Mouse (Mus musculus) thymus, postnatal 10 days (tissue): ENCODE data around the gene Ccdc9.
A peak's percentile ranks its signal among the peaks of the same experiment; 100 is the strongest.
"Not testable (repeated sequence)": the region's sequence is repeated elsewhere in the genome, so short reads cannot be mapped to it uniquely, and the experiment has no call there.

ENCODE experiments used
- DNase-seq, 2 experiments: peaks; one replicate each; pipeline ENCODE4 v3.0.0; 2021; ENCODE audit warnings: low spot score in 2 of 2

The Ccdc9 gene

DNA sequence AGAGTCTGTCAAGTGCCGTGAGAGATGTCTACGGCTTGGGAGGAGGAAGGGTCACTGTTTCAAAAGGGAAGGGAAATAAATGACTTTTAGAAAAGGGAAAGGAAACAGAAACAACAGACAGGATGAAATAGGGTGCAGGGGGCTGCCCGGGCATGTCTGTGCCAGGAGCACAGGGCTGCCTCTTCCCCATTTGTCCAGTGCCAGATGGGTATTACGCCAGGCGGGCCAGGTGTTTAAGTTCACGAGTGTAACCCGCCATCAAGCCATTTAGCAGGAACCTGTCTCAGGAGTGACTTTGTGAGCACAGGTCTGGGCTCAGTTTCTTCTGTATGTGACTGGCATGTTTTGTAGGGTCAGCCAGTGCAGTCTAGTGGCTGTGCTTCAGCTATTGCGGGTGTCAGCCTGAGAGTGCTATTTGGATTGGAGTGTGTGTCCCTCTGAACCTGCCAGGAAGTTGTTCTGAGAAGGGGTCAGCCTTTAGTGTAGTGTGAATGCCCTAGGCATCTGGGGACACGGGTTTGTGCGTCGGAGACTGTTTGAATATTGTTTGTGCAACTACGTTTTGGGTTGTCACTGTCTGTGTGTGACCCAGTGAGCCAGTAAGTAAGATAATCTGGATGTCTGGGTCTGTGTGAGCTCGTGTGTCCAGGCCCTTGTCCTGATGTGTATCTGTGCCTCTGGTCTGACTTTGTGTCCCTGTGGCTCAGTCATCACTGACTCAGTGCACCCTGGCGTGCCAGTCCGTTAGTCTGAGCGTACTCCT is 22.1 kb upstream of the Ccdc9 start:
- no peak for DNase-seq

DNA sequence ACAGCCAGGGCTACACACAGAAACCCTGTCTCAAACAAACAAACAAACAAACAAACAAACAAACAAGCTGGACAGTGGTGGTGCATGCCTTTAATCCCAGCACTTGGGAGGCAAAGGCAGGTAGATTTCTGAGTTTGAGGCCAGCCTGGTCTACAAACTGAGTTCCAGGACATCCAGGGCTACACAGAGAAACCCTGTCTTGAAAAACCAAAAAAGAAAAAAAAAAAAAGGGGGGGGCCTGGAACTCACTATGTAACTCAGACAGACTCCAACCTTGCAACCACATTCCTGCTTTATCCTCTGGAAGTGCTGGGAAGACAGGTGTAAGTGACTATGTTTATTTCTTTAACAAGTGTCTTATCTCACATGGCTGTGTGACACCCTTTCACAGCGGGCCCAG is 21.5 kb upstream of the Ccdc9 start, which contains the start of gene Bbc3:
Gene Bbc3 (plus strand): TSS at position 301 of the 400 bp plus-strand sequence.
- not testable (repeated sequence) for DNase-seq

GRCm38 (mm10) chr7:16307141-16307540 is 20.5 kb upstream of the Ccdc9 start:
- DNase-seq = not testable (repeated sequence)

- DNase-seq = peak in 1 of 2 experiments; percentile 39
Measured at GRCm38 (mm10) chr7:16299419-16300035, 12.9 kb upstream of the Ccdc9 start.

GRCm38 (mm10) chr7:16298927-16299326 is 12.3 kb upstream of the Ccdc9 start:
- DNase-seq = no peak

DNA sequence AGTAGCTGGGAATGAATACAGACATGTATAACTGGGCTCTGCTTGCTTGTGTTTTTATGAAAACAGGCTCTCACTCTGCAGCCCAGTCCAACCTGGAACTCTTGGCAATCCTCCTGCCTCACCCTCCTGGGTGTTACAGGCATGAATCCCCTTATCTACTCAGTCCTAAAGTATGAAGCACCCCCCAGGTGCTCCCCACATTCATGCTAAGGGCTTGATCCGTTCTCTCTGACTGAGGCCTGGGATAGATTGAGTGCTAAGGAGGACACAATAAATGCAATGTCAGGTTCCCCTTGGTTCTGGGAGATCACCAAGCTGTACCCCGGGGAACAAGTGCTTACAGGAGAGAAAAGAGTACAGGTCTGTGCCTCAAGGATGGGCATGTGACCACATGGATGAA is 11.0 kb upstream of the Ccdc9 start:
- no peak for DNase-seq

DNA sequence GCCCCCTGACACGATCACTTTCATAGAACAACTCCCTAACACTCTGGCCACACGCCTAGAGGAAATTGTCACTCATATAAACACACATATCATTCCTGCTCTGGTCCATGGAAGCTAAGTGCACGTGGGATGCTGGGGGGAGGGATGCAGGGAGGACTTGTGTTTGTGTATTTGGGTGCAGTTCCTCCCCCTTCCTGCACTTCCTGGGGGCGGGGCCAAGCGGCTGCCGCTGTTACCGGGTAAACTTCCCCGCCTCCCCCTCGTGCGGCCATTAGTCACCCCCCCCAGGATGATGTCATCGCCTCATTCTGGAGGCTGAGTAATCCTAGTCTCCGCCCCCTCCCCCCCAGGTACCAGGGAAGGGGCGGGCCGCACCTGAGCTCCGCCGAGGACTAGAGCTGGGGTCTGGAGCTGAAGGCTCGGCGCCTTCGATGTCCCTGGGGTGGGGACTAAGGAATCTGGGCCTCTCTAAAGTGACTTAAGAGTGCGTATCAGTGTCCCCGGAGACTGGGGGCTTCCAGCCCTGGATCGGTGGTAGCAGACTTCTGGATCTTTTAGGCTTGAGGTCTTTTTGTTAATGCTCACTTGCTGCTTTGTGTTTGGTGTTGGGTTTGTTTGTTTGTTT is 10.3 kb upstream of the Ccdc9 start:
- DNase-seq = peak; percentile 84 to 89

DNA sequence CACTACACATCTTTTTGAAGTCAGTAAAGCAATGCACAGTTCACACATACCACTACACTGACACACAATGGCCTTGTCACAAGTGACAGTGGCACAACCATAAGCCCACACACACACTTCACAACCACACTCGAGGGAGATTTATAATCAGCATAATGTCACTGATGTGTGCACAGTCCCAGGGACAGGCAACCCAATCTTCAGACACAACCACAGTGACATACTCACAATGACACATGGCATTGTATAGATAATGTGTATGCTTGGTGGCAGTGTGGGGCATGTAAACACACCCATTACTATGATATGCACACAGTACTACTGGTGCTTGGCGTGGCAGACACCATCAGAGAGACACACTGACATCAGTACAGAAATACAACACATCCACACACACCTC is 9.6 kb upstream of the Ccdc9 start:
- no peak for DNase-seq

GRCm38 (mm10) chr7:16295321-16295900 is 8.8 kb upstream of the Ccdc9 start:
- DNase-seq = peak; percentile 76 to 77

DNA sequence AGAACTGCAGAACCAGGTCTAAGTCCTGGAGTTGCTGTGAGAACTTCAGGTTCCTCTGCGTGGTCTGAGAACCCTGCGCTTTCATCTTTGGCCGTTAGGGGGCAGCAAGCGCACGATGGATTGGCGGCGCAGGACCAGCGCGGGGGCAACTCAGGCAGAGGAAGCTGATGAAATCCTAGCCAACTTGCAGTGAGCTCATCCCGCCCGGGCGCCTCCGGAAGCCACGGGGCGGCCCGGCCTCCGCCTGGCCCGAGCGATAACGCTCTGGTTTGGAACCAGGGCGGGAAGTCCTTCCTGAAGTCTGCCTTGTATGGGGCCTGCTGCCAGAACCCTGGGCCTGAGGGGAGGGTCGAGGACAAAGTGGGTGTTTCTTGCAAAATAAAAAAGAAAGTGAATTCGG is 8.2 kb upstream of the Ccdc9 start:
- peak; percentile 88 to 96 for DNase-seq

DNA sequence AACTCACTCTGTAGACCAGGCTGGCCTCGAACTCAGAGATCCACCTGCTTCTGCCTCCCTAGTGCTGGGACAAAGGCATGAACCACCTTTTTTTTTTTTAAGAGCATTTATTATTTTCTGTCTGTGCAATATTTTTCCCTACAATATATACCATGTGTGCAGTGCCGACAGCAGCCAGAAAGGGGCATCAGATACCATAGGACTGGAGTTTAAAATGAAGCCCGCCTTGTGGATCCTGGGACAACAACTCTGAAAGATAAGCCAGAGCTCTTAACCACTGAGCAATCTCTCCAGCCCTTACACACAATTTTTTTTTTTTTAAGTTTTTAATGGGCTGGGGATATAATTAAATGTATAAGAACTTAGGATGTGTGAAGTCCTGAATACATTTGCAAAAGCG is 7.8 kb upstream of the Ccdc9 start:
- no peak for DNase-seq

DNA sequence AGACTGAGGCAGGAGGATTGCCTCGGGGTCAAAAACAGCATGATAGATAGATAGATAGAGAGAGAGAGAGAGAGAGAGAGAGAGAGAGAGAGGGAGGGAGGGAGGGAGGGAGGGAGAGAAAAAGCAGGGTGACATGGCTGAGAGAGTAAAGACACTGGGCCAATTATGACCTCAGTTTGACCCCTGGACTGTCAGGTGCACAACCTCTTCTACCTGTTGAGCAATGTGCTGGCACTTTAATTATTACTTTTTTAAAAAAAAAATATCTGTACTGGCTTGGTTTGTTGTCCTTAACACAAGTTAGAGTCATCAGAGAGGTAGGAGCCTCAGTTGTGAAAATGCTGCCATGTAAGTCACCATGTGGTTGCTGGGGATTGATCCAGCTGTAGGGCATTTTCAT is 1.2 kb upstream of the Ccdc9 start:
- no peak for DNase-seq

- no peak for DNase-seq
Measured at GRCm38 (mm10) chr7:16287016-16287415, 421 bp upstream of the Ccdc9 start.

GRCm38 (mm10) chr7:16285450-16286025 is 1.1 kb downstream of the Ccdc9 start:
- peak; percentile 61 to 64 for DNase-seq

DNA sequence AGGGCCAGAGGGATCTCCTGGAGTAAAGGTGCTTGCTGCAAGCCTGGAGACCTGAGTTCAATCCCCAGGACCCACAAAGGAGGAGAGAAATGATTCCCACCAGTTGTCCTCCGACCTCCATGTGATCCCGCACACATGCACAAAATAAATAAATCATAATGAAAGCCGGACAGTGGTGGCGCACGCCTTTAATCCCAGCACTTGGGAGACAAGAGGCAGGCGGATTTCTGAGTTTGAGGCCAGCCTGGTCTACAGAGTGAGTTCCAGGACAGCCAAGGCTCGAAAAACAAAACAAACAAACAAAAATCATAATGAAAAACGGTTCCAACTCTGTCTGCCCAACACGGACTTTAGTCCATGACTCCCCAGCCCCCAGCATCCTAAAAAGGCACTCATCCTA is 1.7 kb downstream of the Ccdc9 start:
- DNase-seq = no peak

- DNase-seq = no peak
Measured at GRCm38 (mm10) chr7:16284001-16284400, 2.6 kb downstream of the Ccdc9 start.

GRCm38 (mm10) chr7:16282334-16282733 is 4.3 kb downstream of the Ccdc9 start:
- DNase-seq = no peak

DNA sequence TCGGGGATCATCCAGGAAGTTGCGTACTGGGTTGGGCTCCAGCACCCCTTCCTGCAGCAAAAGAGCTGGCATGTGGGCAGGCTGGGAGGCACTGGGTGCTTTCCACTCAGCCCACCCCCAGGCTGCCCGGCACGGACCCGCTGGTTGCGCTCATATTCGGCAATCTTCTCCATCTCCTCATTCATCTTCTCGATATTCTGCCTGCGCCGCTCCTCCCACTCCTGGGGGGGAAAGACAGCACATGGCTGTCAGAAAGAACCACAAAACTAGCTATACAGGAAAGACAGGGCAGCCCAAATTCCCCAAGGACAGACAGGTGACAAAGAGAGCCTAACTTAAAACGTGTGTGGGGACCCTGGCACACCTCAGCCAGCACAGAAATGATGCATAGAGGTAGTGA is 5.9 kb downstream of the Ccdc9 start:
- DNase-seq = no peak

GRCm38 (mm10) chr7:16274922-16275890 is 11.4 kb downstream of the Ccdc9 start:
- no peak for DNase-seq

GRCm38 (mm10) chr7:16273766-16274140 is 12.8 kb downstream of the Ccdc9 start:
- DNase-seq = peak; percentile 80 to 83
